Mouse (Mus musculus): Measurements from ENCODE around the gene Ccdc125. TPM values are rescaled to one million over a fixed set of nuclear protein-coding genes. Genes with fewer than 3 reads are reported as not detected.

The Ccdc125 gene
- polyA plus RNA-seq, 1 experiment from 2014 or later, result 4.9 TPM

DNA sequence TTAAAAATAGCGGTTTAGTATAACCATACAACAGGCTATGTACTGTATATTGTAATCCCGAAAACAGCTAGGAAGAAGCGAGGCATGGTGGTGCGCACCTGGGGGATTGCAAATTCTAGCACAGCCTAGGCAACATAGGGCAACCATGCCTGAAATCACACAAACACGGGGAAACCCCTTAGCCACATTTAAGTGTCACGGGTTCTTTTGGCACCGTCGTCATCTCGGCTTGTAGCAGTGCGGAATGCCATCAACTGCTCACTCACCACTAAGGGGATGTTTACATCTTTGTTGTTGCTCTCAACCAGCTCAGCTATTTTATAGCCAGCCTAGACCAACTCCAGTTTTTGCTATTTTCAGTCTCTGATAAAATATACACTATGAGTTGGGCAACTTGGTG lies 29.3 kb downstream of the Ccdc125 start:
- no peak overlapping the region for H3K4me2 ChIP-seq (replicated peaks; ENCODE audit: low read depth)
- H3K9me3 ChIP-seq (ENCODE audit: control insufficient read depth, low read length), result no peaks in the 10 kb centered on the region
- no peak overlapping the region for H3K9ac ChIP-seq (ENCODE audit: low read length)
- no peaks in the 10 kb centered on the region for H3K4me1 ChIP-seq (replicated peaks; ENCODE audit: control insufficient read depth, insufficient read depth)
- WGBS, result 92% methylated on average over 10 of the region's 10 CpGs
- no peak overlapping the region for H3K4me3 ChIP-seq (ENCODE audit: low read depth, low read length)
- peaks cover 15% of the 10 kb centered on the region for H3K36me3 ChIP-seq (ENCODE audit: control insufficient read depth, insufficient read depth, low read length)
- ATAC-seq (ENCODE audit: low FRiP score, low TSS enrichment), result no peak
- no peak for DNase-seq (ENCODE audit: low spot score)
- no peaks in the 10 kb centered on the region for H3K27me3 ChIP-seq (ENCODE audit: control insufficient read depth, insufficient read depth, low read length)
- TF ChIP-seq CTCF (IDR thresholded peaks at IDR 0.05; ENCODE audit: low read depth) (no peak), EP300 (optimal IDR thresholded peaks at IDR 0.05) (no peak)
- no peak overlapping the region for H3K27ac ChIP-seq (replicated peaks)

DNA sequence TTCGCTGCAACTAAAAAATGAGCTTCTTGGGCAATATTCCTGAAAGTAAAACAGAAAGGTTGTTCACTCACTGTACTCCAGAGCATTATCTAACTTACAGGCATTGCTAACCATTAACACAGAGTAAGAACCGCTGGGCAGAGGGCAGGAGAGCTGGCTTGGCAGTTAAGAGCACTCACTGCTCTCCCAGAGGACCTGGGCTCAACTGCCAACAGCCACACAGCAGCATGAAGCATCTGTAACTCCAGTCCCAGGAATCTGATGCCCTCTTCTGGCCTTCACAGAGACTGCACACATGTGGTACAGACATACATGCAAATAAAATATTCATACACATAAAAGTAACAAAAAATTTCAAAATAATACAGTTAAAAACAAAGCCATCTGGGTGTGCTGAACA lies 34.0 kb downstream of the Ccdc125 start:
- TF ChIP-seq CTCF (IDR thresholded peaks at IDR 0.05; ENCODE audit: low read depth) (no peak; the same call in 1 of the 2 replicates), EP300 (optimal IDR thresholded peaks at IDR 0.05) (no peak)
- Histone ChIP-seq H3K4me1 (replicated peaks; ENCODE audit: control insufficient read depth, insufficient read depth) (no peaks in the 10 kb centered on the region), H3K4me2 (replicated peaks; ENCODE audit: low read depth) (no peak overlapping the region), H3K4me3 (ENCODE audit: low read depth, low read length) (no peak overlapping the region), H3K36me3 (ENCODE audit: control insufficient read depth, insufficient read depth, low read length) (peaks cover 20% of the 10 kb centered on the region), H3K9me3 (ENCODE audit: control insufficient read depth, low read length) (no peaks in the 10 kb centered on the region), H3K27ac (replicated peaks) (no peak overlapping the region), H3K27me3 (ENCODE audit: control insufficient read depth, insufficient read depth, low read length) (no peaks in the 10 kb centered on the region), H3K9ac (ENCODE audit: low read length) (no peak overlapping the region)
- DNase-seq (ENCODE audit: low spot score), result no peak
- ATAC-seq (ENCODE audit: low FRiP score, low TSS enrichment), result no peak
- WGBS, result 91% methylated on average over 2 of the region's 2 CpGs

DNA sequence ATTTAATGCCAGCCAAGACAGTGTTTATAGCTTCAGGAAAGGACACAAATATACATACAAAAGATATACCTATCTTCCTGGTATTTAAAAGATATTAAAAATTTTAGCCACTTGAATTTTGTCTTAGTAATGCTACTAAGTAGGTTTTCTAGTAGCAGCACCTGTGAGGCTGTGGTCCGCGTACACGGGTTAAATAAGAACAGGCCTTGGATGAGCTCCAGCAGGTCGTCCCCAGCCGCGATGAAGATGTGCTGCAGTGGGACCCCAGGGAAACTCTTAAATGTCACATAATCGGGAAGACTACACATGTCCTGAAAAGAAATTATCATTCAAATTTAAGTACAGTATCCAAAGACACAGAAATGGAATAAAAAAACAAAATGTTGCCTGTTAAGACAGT lies 36.7 kb downstream of the Ccdc125 start:
- Histone ChIP-seq H3K27me3 (ENCODE audit: control insufficient read depth, insufficient read depth, low read length) (no peaks in the 10 kb centered on the region), H3K9me3 (ENCODE audit: control insufficient read depth, low read length) (no peaks in the 10 kb centered on the region), H3K4me3 (ENCODE audit: low read depth, low read length) (no peak overlapping the region), H3K27ac (replicated peaks) (no peak overlapping the region), H3K36me3 (ENCODE audit: control insufficient read depth, insufficient read depth, low read length) (peaks cover 31% of the 10 kb centered on the region), H3K4me2 (replicated peaks; ENCODE audit: low read depth) (no peak overlapping the region), H3K9ac (ENCODE audit: low read length) (no peak overlapping the region), H3K4me1 (replicated peaks; ENCODE audit: control insufficient read depth, insufficient read depth) (no peaks in the 10 kb centered on the region)
- 95% methylated on average over 7 of the region's 7 CpGs for WGBS
- TF ChIP-seq CTCF (IDR thresholded peaks at IDR 0.05; ENCODE audit: low read depth) (no peak), EP300 (optimal IDR thresholded peaks at IDR 0.05) (no peak)
- no peak for DNase-seq (ENCODE audit: low spot score)
- ATAC-seq (ENCODE audit: low FRiP score, low TSS enrichment), result no peak

DNA sequence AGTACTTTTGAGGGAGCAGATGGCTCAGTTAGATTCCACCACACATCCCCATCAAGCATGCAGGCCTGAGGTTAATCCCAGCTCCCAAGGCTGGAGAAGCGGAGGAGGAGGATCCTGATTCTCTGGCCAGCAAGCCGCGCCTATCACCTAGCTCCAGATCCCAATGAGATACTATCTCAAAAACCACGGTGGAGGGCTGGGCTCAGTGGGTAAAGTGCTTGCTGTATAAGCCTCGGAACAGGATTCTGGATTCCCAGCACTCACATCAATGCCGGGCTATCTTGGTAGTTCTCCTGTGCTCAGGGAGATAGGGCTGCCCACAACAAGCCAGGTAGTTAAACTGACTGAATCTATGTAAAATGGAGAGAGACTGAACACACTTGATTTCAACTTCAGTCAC lies 46.0 kb downstream of the Ccdc125 start:
- Histone ChIP-seq H3K9me3 (ENCODE audit: control insufficient read depth, low read length) (no peaks in the 10 kb centered on the region), H3K27me3 (ENCODE audit: control insufficient read depth, insufficient read depth, low read length) (no peaks in the 10 kb centered on the region), H3K9ac (ENCODE audit: low read length) (no peak overlapping the region), H3K4me1 (replicated peaks; ENCODE audit: control insufficient read depth, insufficient read depth) (no peaks in the 10 kb centered on the region), H3K4me2 (replicated peaks; ENCODE audit: low read depth) (no peak overlapping the region), H3K4me3 (ENCODE audit: low read depth, low read length) (no peak overlapping the region), H3K36me3 (ENCODE audit: control insufficient read depth, insufficient read depth, low read length) (peaks cover 17% of the 10 kb centered on the region), H3K27ac (replicated peaks) (no peak overlapping the region)
- TF ChIP-seq EP300 (optimal IDR thresholded peaks at IDR 0.05) (no peak), CTCF (IDR thresholded peaks at IDR 0.05; ENCODE audit: low read depth) (no peak)
- DNase-seq (ENCODE audit: low spot score), result no peak
- no peak for ATAC-seq (ENCODE audit: low FRiP score, low TSS enrichment)
- WGBS, result 88% methylated on average over 6 of the region's 6 CpGs

DNA sequence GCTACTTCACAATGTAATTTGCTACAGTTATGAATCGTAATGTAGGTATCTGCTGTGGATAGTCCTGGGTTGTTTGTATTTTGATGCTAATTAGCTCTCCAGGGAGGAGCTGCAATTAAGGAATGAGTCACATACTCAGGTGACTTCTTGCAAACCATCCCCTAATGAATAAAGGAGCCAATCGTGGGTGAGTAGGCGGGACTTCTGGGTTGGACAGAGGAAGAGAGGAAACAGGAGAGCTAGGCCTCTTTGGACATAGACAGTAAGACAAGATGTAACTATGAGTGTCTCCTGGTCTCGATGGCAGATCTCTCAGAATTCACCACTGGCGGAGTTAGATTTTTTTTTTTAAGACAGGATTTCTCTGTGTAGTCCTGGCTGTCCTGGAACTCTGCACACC lies 52.1 kb downstream of the Ccdc125 start:
- TF ChIP-seq CTCF (IDR thresholded peaks at IDR 0.05; ENCODE audit: low read depth), result no peak
- no peak for TF ChIP-seq EP300 (optimal IDR thresholded peaks at IDR 0.05)
- H3K4me3 ChIP-seq (ENCODE audit: low read depth, low read length), result no peak overlapping the region
- H3K9me3 ChIP-seq (ENCODE audit: control insufficient read depth, low read length), result no peaks in the 10 kb centered on the region
- DNase-seq (ENCODE audit: low spot score) (no peak), ATAC-seq (ENCODE audit: low FRiP score, low TSS enrichment) (no peak)
- H3K4me1 ChIP-seq (replicated peaks; ENCODE audit: control insufficient read depth, insufficient read depth), result no peaks in the 10 kb centered on the region
- WGBS, result 90% methylated on average over 5 of the region's 5 CpGs
- no peak overlapping the region for H3K9ac ChIP-seq (ENCODE audit: low read length)
- H3K27ac ChIP-seq (replicated peaks), result no peak overlapping the region
- H3K36me3 ChIP-seq (ENCODE audit: control insufficient read depth, insufficient read depth, low read length), result peaks cover 12% of the 10 kb centered on the region; the same call in 1 of the 2 replicates
- H3K27me3 ChIP-seq (ENCODE audit: control insufficient read depth, insufficient read depth, low read length), result no peaks in the 10 kb centered on the region
- no peak overlapping the region for H3K4me2 ChIP-seq (replicated peaks; ENCODE audit: low read depth)

DNA sequence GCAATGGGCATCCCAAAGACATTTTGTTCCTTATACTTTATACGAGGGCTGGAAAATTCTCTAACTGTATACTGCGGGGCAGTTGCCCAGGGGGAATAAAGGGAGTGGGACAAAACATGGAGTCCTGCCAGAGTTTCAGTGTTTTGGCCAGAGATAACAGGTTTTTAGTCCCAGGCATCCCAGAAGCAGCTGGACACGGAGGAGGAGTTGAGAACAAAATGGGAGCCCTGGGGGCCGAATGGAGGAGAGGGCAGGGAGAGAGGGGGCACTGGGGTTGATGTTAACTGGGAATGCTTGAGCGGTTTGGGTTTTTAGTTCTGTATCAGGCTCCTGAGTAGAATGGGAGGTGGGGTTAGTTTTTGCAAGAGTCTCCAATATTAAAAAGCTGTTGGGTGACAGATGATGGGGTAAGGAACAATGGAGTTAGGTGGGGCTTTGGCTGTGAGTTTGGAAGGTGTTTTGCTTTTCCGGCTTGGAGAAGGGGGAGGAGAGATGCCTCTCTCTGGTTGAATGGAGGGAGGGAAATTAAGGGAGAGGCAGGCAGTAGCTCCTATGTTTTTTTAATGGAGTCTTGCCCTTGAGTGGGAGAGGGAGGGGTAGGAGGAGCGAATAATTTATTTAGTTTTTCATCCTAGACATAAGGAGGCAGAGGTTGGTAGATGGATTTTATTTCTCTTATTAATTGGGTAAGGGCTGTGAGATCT lies 54.7 kb downstream of the Ccdc125 start:
- TF ChIP-seq EP300 (optimal IDR thresholded peaks at IDR 0.05), result no peak
- no peak for TF ChIP-seq CTCF (IDR thresholded peaks at IDR 0.05; ENCODE audit: low read depth)
- no peaks in the 10 kb centered on the region for H3K9me3 ChIP-seq (ENCODE audit: control insufficient read depth, low read length)
- DNase-seq (ENCODE audit: low spot score) (no peak), ATAC-seq (ENCODE audit: low FRiP score, low TSS enrichment) (no peak)
- H3K9ac ChIP-seq (ENCODE audit: low read length), result no peak overlapping the region
- no peak overlapping the region for H3K4me2 ChIP-seq (replicated peaks; ENCODE audit: low read depth)
- H3K27ac ChIP-seq (replicated peaks), result no peak overlapping the region
- H3K4me1 ChIP-seq (replicated peaks; ENCODE audit: control insufficient read depth, insufficient read depth), result 0 out of 2 replicates have a peak, but pooled peaks cover 3% of the 10 kb centered on the region
- peaks cover 11% of the 10 kb centered on the region; the same call in 1 of the 2 replicates for H3K36me3 ChIP-seq (ENCODE audit: control insufficient read depth, insufficient read depth, low read length)
- WGBS, result 63% methylated on average over 7 of the region's 7 CpGs
- no peak overlapping the region for H3K4me3 ChIP-seq (ENCODE audit: low read depth, low read length)
- no peaks in the 10 kb centered on the region for H3K27me3 ChIP-seq (ENCODE audit: control insufficient read depth, insufficient read depth, low read length)
